Mouse (Mus musculus) cortical plate, adult 2 months (tissue): ENCODE data around the gene Akap9.

ENCODE experiments used
- CTCF ChIP-seq: fragments of 200-500 bp; IDR thresholded peaks from 2 replicates; pipeline ENCODE4 v1.5.1; 2011; ENCODE audit warnings: mild to moderate bottlenecking, control low read depth, low read length; ENCODE audit not compliant: insufficient read depth; ENCODE audit errors: extremely low read depth
- POLR2A ChIP-seq: fragments of 200-500 bp; IDR thresholded peaks from 2 replicates; pipeline ENCODE4 v1.6.1; 2011; ENCODE audit warnings: mild to moderate bottlenecking, low read length, control low read depth; ENCODE audit not compliant: insufficient read depth; ENCODE audit errors: extremely low read depth

DNA sequence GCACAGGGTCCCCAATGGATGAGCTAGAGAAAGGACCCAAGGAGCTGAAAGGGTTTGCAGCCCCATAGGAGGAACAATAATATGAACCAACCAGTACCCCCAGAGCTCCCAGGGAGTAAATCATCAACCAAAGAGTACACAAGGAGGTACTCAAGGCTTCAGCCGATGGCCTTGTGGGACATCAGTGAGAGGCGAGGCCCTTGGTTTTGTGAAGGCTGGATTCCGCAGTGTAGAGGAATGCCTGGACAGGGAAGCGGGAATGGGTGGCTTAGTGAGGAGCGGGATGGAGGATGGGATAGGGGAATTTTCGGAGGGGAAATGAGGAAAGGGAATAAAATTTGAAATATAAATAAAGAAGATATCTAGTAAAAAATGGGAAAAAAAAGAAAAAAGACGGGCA, 157.1 kb downstream of the Akap9 start:
- no peak for TF ChIP-seq CTCF
- TF ChIP-seq POLR2A = no peak
